ENCODE assay signal across 8 mouse cellular contexts in genomic region chr4:45320159-45320816, GRCm38 (mm10). TPM values are rescaled to one million over a fixed set of nuclear protein-coding genes. Genes with fewer than 3 reads are reported as not detected.
DNase-seq lines count a peak whose midpoint lies in the region; ATAC-seq and TF ChIP-seq lines count a peak whose summit lies in the region.

No protein-coding gene starts in this region.

- in situ Hi-C loops in Patski (cut with MboI; ENCODE audit: low pct_unique_long_range_greater_than_20kb), result no loop called here

- WGBS in hindbrain, embryonic 13.5 days, result under 1% methylated on average over 56 of the region's 56 CpGs

- H3K4me3 ChIP-seq in hindbrain, embryonic 13.5 days, result peak overlapping the region; percentile 87

- no peak for TF ChIP-seq CTCF in Patski (IDR thresholded peaks at IDR 0.05)

- H3K36me3 ChIP-seq in hindbrain, embryonic 13.5 days, result peaks cover 28% of the 10 kb centered on the region

- H3K27ac ChIP-seq in hindbrain, embryonic 13.5 days, result peak overlapping the region; percentile 91

- no peak for DNase-seq in Patski (ENCODE audit: low read depth, low spot score)
- DNase-seq in cerebellum, postnatal 14 days, result peak; percentile 88 to 89
- DNase-seq in frontal cortex, postnatal 14 days (ENCODE audit: low spot score in 2 of 2), result peak; percentile 68 to 73
- peak; percentile 70 to 80 for DNase-seq in layer of hippocampus, postnatal 25 days (ENCODE audit: extremely low spot score in 1 of 2, low spot score in 1 of 2)
- peak; percentile 85 for DNase-seq in lung, postnatal 14 days
- DNase-seq in ovary, postnatal 36 days (ENCODE audit: low spot score), result peak; percentile 79
- DNase-seq in thymus, postnatal 14 days, result peak; percentile 85

- no peaks in the 10 kb centered on the region for H3K9me3 ChIP-seq in hindbrain, embryonic 13.5 days

- CTCF ChIA-PET in Patski (lab: Charles Lee), result interaction anchor here (1.6 kb wide), 1 partner anchor 18 kb away, joined by 4 read pairs; no protein-coding TSS in a partner anchor

- peak overlapping the region; percentile 80 for H3K4me2 ChIP-seq in hindbrain, embryonic 13.5 days

- peak overlapping the region; percentile 89 for H3K9ac ChIP-seq in hindbrain, embryonic 13.5 days

- peaks cover 19% of the 10 kb centered on the region for H3K4me1 ChIP-seq in hindbrain, embryonic 13.5 days (replicated peaks)

- POLR2A ChIA-PET in Patski (lab: Charles Lee), result interaction anchor here (0.7 kb wide), 1 partner anchor 23 kb away, joined by 3 read pairs; the partner anchor contains the start of gene Trmt10b

- peak; percentile 69 for ATAC-seq in Patski
- peak; percentile 82 for ATAC-seq in hindbrain, embryonic 13.5 days (ENCODE audit: low FRiP score)

- peaks cover 5% of the 10 kb centered on the region for H3K27me3 ChIP-seq in Patski
- H3K27me3 ChIP-seq in hindbrain, embryonic 13.5 days, result peaks cover 32% of the 10 kb centered on the region

RNA-seq across cellular contexts. Expression of gene Dcaf10, which starts 21.6 kb away (rescaled TPM):
- polyA plus RNA-seq in Patski (2021), result 10.8 TPM
- 8.1 and 8.2 TPM in 2 replicates for polyA plus RNA-seq in hindbrain, embryonic 13.5 days (2015; fragmentation: Nextera tagmentation; extraction: Ambion mirVana)
- total RNA-seq in layer of hippocampus, postnatal 25 days (2021), result 10 to 100 TPM; 20.1 to 21.2 TPM

RNA-seq across cellular contexts. Expression of gene Exosc3, which starts 22.2 kb away (rescaled TPM):
- 19.4 TPM for polyA plus RNA-seq in Patski (2021)
- polyA plus RNA-seq in hindbrain, embryonic 13.5 days (2015; fragmentation: Nextera tagmentation; extraction: Ambion mirVana), result 42.5 and 44.6 TPM in 2 replicates
- 10 to 100 TPM; 14.8 to 16.1 TPM for total RNA-seq in layer of hippocampus, postnatal 25 days (2021)

RNA-seq across cellular contexts. Expression of gene Trmt10b, which starts 23.4 kb away (rescaled TPM):
- polyA plus RNA-seq in Patski (2021), result 11.3 TPM
- polyA plus RNA-seq in hindbrain, embryonic 13.5 days (2015; fragmentation: Nextera tagmentation; extraction: Ambion mirVana), result 22.4 and 24.0 TPM in 2 replicates
- 10 to 100 TPM; 16.1 to 18.0 TPM for total RNA-seq in layer of hippocampus, postnatal 25 days (2021)
